8 mouse cellular contexts compared by ENCODE assay signal in the genomic region with DNA sequence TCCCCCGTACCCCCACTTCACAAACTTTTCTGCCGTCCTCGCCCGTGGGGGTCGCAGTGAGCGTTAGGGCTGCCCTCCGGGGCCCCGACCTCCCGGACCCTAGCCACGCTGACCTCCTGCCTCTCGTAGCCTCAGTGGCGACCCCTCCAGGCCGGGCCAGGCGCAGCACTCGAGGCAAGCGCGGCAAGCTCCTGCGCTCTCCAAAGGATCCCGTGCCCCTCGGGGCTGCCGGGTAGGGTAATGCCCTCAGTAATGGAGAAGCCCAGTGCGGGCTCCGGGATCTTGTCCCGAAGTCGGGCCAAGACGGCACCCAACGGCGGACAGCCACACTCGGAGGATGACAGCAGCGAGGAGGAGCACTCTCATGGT. TPM values are rescaled to one million over a fixed set of nuclear protein-coding genes. Genes with fewer than 3 reads are reported as not detected.
DNase-seq lines count a peak whose midpoint lies in the region; ATAC-seq lines count a peak whose summit lies in the region.

No protein-coding gene starts in this region.

- H3K27ac ChIP-seq in hindbrain, embryonic 13.5 days, result peak overlapping the region; percentile 98

- DNase-seq in left cerebral cortex, adult 18-20 months (ENCODE audit: low spot score in 2 of 2), result peak; percentile 55 to 75
- DNase-seq in left cerebral cortex, adult 8-10 months (ENCODE audit: low spot score in 2 of 2), result no peak
- peak; percentile 57 for DNase-seq in cerebellum, adult 8-10 months
- DNase-seq in left cerebral cortex, postnatal 4 days, result peak; percentile 90
- DNase-seq in mesoderm, embryonic 11.5 days (ENCODE audit: low read depth, low spot score), result peak; percentile 90
- DNase-seq in spleen, postnatal 14 days (ENCODE audit: low spot score in 2 of 2), result peak; percentile 50 to 72

- H3K9ac ChIP-seq in hindbrain, embryonic 13.5 days, result peak overlapping the region; percentile 96

- H3K4me1 ChIP-seq in hindbrain, embryonic 13.5 days (replicated peaks), result peaks cover 76% of the 10 kb centered on the region

- no peaks in the 10 kb centered on the region for H3K9me3 ChIP-seq in hindbrain, embryonic 13.5 days

- WGBS in hindbrain, embryonic 13.5 days, result under 1% methylated on average over 30 of the region's 30 CpGs

- peak overlapping the region; percentile 89 for H3K4me3 ChIP-seq in hindbrain, embryonic 13.5 days

- no peaks in the 10 kb centered on the region for H3K27me3 ChIP-seq in hindbrain, embryonic 13.5 days

- peaks cover 34% of the 10 kb centered on the region for H3K36me3 ChIP-seq in hindbrain, embryonic 13.5 days

- intact Hi-C loops in left cerebral cortex, postnatal 4 days (cut with DNase I), result loop anchor here (5.0 kb wide), 1 partner anchor 74 kb away; the partner anchor contains the start of gene Mark2

- ATAC-seq in frontal cortex, adult (ENCODE audit: low TSS enrichment), result 0 out of 2 replicates have a peak, but pooled peaks have one; percentile 6
- peak; percentile 18 for ATAC-seq in hindbrain, embryonic 13.5 days (ENCODE audit: low FRiP score)

- peak overlapping the region; percentile 89 for H3K4me2 ChIP-seq in hindbrain, embryonic 13.5 days

RNA-seq across cellular contexts. Expression of gene Rcor2, which starts 1.6 kb away (rescaled TPM):
- total RNA-seq in left cerebral cortex, adult 18-20 months (2021), result 10 to 100 TPM; 17.6 to 17.7 TPM
- 10 to 100 TPM; 15.5 to 17.6 (median 15.6) TPM for total RNA-seq in left cerebral cortex, adult 8-10 months (2022)
- 30.2 and 32.0 TPM in 2 replicates for polyA plus RNA-seq in hindbrain, embryonic 13.5 days (2015; fragmentation: Nextera tagmentation; extraction: Ambion mirVana)
- 10 to 100 TPM; 29.7 to 30.4 TPM for total RNA-seq in left cerebral cortex, postnatal 4 days (2021)

RNA-seq across cellular contexts. Expression of gene Naa40, which starts 27.7 kb away (rescaled TPM):
- total RNA-seq in left cerebral cortex, adult 18-20 months (2021), result 10 to 100 TPM; 27.7 to 29.8 TPM
- total RNA-seq in left cerebral cortex, adult 8-10 months (2022), result 10 to 100 TPM; 30.6 to 39.2 (median 32.3) TPM
- polyA plus RNA-seq in hindbrain, embryonic 13.5 days (2015; fragmentation: Nextera tagmentation; extraction: Ambion mirVana), result 65.3 and 66.6 TPM in 2 replicates
- total RNA-seq in left cerebral cortex, postnatal 4 days (2021), result 10 to 100 TPM; 45.6 to 49.9 TPM

RNA-seq across cellular contexts. Expression of gene Cox8a, which starts 51.3 kb away (rescaled TPM):
- total RNA-seq in left cerebral cortex, adult 18-20 months (2021), result 1,000 to 10,000 TPM in 1 of 2 experiments, 100 to 1,000 TPM in 1; 906 to 1,040 TPM
- total RNA-seq in left cerebral cortex, adult 8-10 months (2022), result 1,000 to 10,000 TPM; 1,021 to 1,102 (median 1,060) TPM
- polyA plus RNA-seq in hindbrain, embryonic 13.5 days (2015; fragmentation: Nextera tagmentation; extraction: Ambion mirVana), result 881 and 924 TPM in 2 replicates
- 100 to 1,000 TPM; 469 to 499 TPM for total RNA-seq in left cerebral cortex, postnatal 4 days (2021)

Comparison
In these comparisons a context has a peak if more than half of its experiments do, and no peak if none do; other contexts are left out.
1. DNase-seq: peak in left cerebral cortex, adult 18-20 months (2 of 2), cerebellum, adult 8-10 months (single experiment), left cerebral cortex, postnatal 4 days (single experiment), mesoderm, embryonic 11.5 days (single experiment) and spleen, postnatal 14 days (2 of 2); none in left cerebral cortex, adult 8-10 months (0 of 2).